Mouse (Mus musculus) testis, adult 2 months (tissue): ENCODE measurements around the gene Wsb1. TPM values are rescaled to one million over a fixed set of nuclear protein-coding genes. Genes with fewer than 3 reads are reported as not detected.
A peak's percentile ranks its signal among the peaks of the same experiment; 100 is the strongest.

Source experiments
- H3K27ac ChIP-seq: fragments of 200-500 bp; 2 replicates; pipeline ENCODE4 v1.5.1; 2012; ENCODE audit warnings: low read depth, low read length; ENCODE audit not compliant: control insufficient read depth, insufficient read depth
- H3K27me3 ChIP-seq: fragments of 200-500 bp; 2 replicates; pipeline ENCODE4 v1.6.1; 2012; ENCODE audit warnings: mild to moderate bottlenecking, low read length, moderate library complexity; ENCODE audit not compliant: control insufficient read depth, insufficient read depth
- H3K36me3 ChIP-seq: fragments of 200-500 bp; 2 replicates; pipeline ENCODE4 v1.6.1; 2012; ENCODE audit warnings: mild to moderate bottlenecking, low read length; ENCODE audit not compliant: control insufficient read depth, insufficient read depth
- H3K4me1 ChIP-seq: fragments of 200-500 bp; 2 replicates; pipeline ENCODE4 v1.6.1; 2012; ENCODE audit warnings: low read length; ENCODE audit not compliant: control insufficient read depth, insufficient read depth
- H3K4me3 ChIP-seq: fragments of 200-500 bp; 2 replicates; pipeline ENCODE4 v1.5.1; 2012; ENCODE audit warnings: low read depth, mild to moderate bottlenecking, low read length, moderate library complexity, mixed read lengths; ENCODE audit not compliant: control insufficient read depth
- CTCF ChIP-seq: fragments of 200-500 bp; IDR thresholded peaks from 2 replicates; pipeline ENCODE4 v1.5.1; 2012; ENCODE audit warnings: low read depth, mild to moderate bottlenecking, inconsistent platforms, low read length, moderate library complexity; ENCODE audit not compliant: control insufficient read depth, insufficient read depth, insufficient replicate concordance
- POLR2A ChIP-seq: fragments of 200-500 bp; IDR thresholded peaks from 2 replicates; pipeline ENCODE4 v1.6.1; 2012; ENCODE audit warnings: low read depth, mild to moderate bottlenecking, inconsistent platforms, low read length, moderate library complexity; ENCODE audit not compliant: control insufficient read depth
- polyA plus RNA-seq: library from polyadenylated mRNA; depleted of rRNA; stranded (reverse); fragments of >200 nt; gene quantifications from 2 replicates; pipeline ENCODE4 v1.2.3, GENCODE M21; 2012

Wsb1 gene
- polyA plus RNA-seq, 1 experiment, result 14.2 TPM

DNA sequence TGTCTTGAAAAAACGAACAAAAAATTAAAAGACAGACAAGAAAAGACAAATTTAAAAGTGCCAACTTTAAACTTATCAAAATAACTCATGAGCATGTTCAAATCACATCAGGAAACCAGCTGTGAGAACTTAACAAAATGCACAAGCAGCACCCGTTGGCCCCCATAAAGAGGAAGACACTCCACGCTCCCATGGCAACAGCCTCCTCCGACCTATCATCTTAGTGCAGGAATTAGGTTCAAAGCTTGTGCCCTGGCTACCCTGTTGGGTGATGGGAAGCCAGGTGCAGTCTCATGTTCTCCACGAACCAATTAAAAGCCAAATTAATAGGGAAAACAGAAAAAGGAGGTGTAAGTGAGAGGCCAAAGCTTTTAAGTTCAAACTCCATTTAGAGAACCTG, 32.8 kb downstream of the Wsb1 start:
- Histone ChIP-seq H3K36me3 (no peaks in the 10 kb centered on the region), H3K27ac (no peak overlapping the region), H3K4me1 (peaks cover 12% of the 10 kb centered on the region), H3K27me3 (no peaks in the 10 kb centered on the region), H3K4me3 (no peak overlapping the region)
- no peak for TF ChIP-seq CTCF
- TF ChIP-seq POLR2A, result no peak

DNA sequence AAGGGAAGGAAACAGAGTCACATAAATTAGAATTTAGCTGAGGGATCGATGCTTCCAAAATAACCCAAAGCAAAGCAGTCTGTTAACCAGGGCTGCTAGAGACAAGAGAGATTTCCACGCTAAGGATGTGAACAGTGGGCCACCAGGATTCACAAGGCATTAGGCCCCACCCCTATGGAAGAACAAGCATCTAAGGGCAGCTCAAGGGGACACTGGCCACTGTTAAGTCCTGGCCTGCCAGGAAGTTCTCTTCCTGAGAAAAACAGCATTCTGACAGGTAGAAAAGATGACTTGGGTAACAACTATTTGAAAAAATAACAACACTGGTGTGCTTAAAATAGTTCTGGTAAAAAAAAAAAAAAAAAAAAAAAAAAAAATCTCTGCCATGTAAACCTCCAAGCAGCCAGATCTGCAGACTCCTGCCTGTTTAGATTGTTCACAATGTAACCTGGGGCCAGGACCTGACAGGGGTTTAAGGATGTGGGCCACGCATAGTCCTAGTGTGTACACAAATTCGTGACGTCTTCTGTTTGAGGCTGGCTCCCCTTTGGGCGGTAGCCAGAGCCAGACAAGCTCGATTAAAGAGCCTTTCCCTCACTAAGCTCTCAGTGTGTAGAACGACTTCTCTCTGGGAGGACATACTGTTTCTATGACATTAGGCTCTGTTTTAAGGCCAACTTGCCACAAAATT, 35.4 kb downstream of the Wsb1 start:
- H3K4me1 ChIP-seq, result peaks cover 5% of the 10 kb centered on the region
- no peak overlapping the region for H3K4me3 ChIP-seq
- no peak overlapping the region for H3K27ac ChIP-seq
- H3K36me3 ChIP-seq, result no peaks in the 10 kb centered on the region
- no peaks in the 10 kb centered on the region for H3K27me3 ChIP-seq
- TF ChIP-seq POLR2A, result no peak
- TF ChIP-seq CTCF, result no peak

DNA sequence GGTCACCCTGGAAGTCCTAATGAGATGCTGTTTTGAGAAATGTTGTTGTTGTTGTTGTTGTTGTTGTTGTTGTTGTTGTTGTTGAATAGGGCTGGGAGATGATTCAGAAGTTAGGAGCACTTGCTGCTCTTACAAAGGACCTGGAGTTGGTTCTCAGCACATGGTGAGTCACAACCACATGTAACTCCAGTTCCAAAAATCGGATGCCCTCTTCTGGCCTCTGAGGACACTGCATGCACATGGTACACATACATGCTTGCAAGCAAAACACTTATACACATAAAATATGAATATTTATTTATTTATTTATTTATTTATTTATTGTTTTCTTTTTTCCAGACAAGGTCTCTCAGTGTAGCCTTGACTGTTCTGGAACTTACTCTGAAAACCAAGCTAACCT, 36.4 kb downstream of the Wsb1 start:
- no peak overlapping the region for H3K4me3 ChIP-seq
- no peaks in the 10 kb centered on the region for H3K27me3 ChIP-seq
- peaks cover 8% of the 10 kb centered on the region for H3K4me1 ChIP-seq

DNA sequence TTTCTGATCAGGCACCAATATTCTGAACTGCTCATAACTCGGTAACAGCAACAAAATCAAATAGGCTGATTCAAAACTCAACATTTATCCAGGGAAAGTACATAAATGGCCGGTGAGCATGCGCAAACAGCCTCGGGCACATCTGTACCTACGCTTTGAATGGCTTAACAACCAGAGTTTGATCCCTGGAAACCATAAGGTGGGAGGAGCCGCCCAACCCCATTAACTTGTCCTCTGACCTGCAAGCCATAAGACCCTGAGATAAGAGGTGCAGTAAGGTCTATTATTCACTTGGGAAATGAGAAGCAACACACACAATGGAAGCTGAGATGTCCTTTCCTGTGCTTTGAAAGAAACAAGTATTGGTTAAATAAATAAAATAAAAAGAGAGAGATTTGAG, 37.3 kb downstream of the Wsb1 start:
- Histone ChIP-seq H3K36me3 (no peaks in the 10 kb centered on the region), H3K4me1 (peaks cover 8% of the 10 kb centered on the region)
- TF ChIP-seq POLR2A (no peak), CTCF (no peak)

More for the DNA sequence above, 36.4 kb downstream of the Wsb1 start:
- TF ChIP-seq CTCF, result no peak
- no peak for TF ChIP-seq POLR2A
- Histone ChIP-seq H3K36me3 (no peaks in the 10 kb centered on the region), H3K27ac (no peak overlapping the region)

DNA sequence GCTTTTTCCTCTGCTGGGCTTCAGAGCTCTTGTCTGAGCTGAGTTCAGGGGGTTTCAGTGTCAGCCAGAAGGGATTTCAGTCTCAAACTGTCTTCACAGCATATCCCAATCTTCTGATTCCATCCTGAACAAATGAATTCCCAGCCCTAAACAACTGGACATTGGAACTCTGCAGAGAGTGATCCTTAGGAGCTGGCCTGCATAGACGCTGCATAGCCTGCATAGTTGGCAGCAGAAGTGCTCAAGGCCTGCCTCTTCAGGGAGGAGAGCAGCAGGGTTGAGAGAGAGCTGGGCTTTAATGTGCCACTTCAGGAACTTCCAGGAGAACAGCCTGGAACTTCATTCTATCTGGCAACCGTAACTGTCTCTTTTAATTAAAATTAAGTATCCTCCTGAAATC, 38.9 kb downstream of the Wsb1 start:
- H3K27me3 ChIP-seq, result no peaks in the 10 kb centered on the region
- no peaks in the 10 kb centered on the region for H3K36me3 ChIP-seq
- no peak overlapping the region for H3K27ac ChIP-seq
- no peak for TF ChIP-seq POLR2A
- TF ChIP-seq CTCF, result no peak
- H3K4me1 ChIP-seq, result peaks cover 8% of the 10 kb centered on the region
- no peak overlapping the region for H3K4me3 ChIP-seq

More for the DNA sequence above, 37.3 kb downstream of the Wsb1 start:
- Histone ChIP-seq H3K4me3 (no peak overlapping the region), H3K27ac (no peak overlapping the region), H3K27me3 (no peaks in the 10 kb centered on the region)

DNA sequence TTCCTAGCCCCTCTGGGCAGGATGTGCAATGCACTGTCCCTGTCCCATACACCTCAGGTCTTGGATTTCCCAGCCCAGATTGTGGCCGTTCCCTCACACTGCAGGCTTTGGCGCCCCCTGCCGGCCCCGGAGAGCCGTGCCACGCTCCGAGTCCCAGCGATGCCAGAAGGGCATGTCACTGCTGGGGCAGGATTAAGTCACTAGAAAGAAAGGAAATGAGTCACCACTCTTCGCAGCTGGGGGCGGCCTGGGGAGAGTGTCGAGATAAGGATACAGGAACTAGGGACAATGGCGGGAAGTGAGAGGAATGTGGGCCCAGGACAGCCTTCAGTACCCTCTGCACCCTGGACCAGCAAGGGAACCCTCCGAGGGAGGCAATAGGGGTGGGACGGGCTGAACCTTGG, 40.5 kb downstream of the Wsb1 start:
- 0 out of 2 replicates have a peak overlapping the region, but pooled peaks have one; percentile 5 for H3K27ac ChIP-seq
- TF ChIP-seq CTCF (peak; percentile 98), POLR2A (peak; percentile 12; the same call in 1 of the 2 replicates)

DNA sequence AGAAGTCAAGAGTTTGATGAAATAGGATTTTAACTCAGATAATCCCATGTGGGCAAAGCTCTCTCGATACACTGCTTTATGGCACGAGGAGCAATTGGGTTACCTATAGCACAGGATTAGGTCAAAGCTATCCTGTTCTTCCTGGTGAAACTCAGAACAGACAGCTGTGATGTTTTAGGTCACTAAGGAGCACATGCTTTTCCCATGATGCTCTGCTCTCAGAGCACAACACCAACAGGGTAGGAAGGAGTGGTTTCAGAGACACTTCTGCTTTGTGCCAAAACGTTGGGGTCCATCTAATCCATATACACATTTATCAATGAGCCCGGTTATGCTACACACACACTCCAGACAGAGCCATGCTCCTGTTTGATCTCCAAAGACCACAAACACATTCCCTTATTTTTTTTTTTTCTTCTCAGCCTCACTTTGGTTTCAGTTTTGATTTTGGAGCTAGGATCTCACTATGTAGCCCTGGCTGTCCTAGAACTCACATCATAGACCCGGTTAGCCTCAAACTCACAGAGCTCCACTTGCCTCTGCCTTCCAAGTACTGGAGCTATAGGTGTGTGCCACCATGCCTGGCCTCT, 44.5 kb downstream of the Wsb1 start:
- no peak overlapping the region for H3K27ac ChIP-seq
- no peaks in the 10 kb centered on the region for H3K27me3 ChIP-seq
- TF ChIP-seq POLR2A (no peak), CTCF (no peak)
- peaks cover 8% of the 10 kb centered on the region for H3K4me1 ChIP-seq
- no peaks in the 10 kb centered on the region for H3K36me3 ChIP-seq
- no peak overlapping the region for H3K4me3 ChIP-seq

More for the DNA sequence above, 40.5 kb downstream of the Wsb1 start:
- Histone ChIP-seq H3K36me3 (no peaks in the 10 kb centered on the region), H3K4me3 (no peak overlapping the region), H3K27me3 (no peaks in the 10 kb centered on the region), H3K4me1 (peaks cover 8% of the 10 kb centered on the region)

DNA sequence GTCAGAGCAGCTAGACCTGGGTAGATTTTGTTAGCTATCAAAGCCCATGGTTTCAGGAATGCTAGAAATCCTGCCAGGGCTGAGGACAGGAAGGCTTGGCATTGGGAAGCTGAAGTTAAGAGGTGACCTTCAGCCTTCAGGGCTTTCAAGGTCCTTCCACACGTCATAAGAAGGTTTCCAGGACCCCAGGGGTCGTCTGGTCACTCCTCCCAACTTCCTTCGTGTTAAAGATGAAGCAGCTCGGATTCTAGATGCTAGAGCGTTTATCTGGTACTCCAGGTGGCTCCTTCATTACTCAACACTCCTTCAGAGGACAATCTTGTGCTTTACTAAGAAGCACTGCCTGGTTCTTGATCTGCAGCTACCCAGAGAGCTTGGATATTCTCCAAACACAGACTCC, 45.4 kb downstream of the Wsb1 start:
- Histone ChIP-seq H3K27me3 (no peaks in the 10 kb centered on the region), H3K36me3 (no peaks in the 10 kb centered on the region), H3K4me1 (peaks cover 6% of the 10 kb centered on the region), H3K4me3 (no peak overlapping the region), H3K27ac (no peak overlapping the region)
- TF ChIP-seq CTCF (no peak), POLR2A (no peak)
